Mouse (Mus musculus) layer of hippocampus, postnatal 14 days (tissue): ENCODE results near the gene Snap47. TPM values are rescaled to one million over a fixed set of nuclear protein-coding genes. Genes with fewer than 3 reads are reported as not detected.
"Not testable (repeated sequence)": the region's sequence is repeated elsewhere in the genome, so short reads cannot be mapped to it uniquely, and the experiment has no call there.

ENCODE experiments used
- DNase-seq, 2 experiments: peaks; one replicate each; pipeline ENCODE4 v3.0.0; 2021 to 2022; ENCODE audit warnings: low spot score in 2 of 2, mixed read lengths in 1 of 2
- total RNA-seq, 2 experiments: library from RNA; stranded (reverse); gene quantifications; 2 replicates each; pipeline ENCODE4 v1.2.3; 2021

Gene Snap47
- total RNA-seq, 2 experiments from 2014 or later, result 334 to 342 TPM

- DNase-seq, result no peak
These were observed 75.5 kb downstream of the Snap47 start, which contains the start of gene Prss38 for GRCm38 (mm10) chr11:59375475-59375874. Prss38 (minus strand) TSS chr11:59375657.

- no peak for DNase-seq
These were observed 81.1 kb downstream of the Snap47 start for GRCm38 (mm10) chr11:59369848-59370247.

GRCm38 (mm10) chr11:59367955-59368354, 83.0 kb downstream of the Snap47 start:
- DNase-seq, result not testable (repeated sequence)

GRCm38 (mm10) chr11:59366633-59367032, 84.4 kb downstream of the Snap47 start:
- no peak for DNase-seq

- DNase-seq, result no peak
These were observed 85.0 kb downstream of the Snap47 start for GRCm38 (mm10) chr11:59366031-59366430.

GRCm38 (mm10) chr11:59364417-59364816, 86.6 kb downstream of the Snap47 start:
- no peak for DNase-seq

GRCm38 (mm10) chr11:59364007-59364406, 87.0 kb downstream of the Snap47 start:
- no peak for DNase-seq

GRCm38 (mm10) chr11:59361291-59361690, 89.7 kb downstream of the Snap47 start:
- no peak for DNase-seq

Other genes with a start within 250 kb of the Snap47 start
- gene Mrpl55, start 248.7 kb downstream of the Snap47 start, total RNA-seq, result 10 to 100 TPM; 37.1 to 41.8 TPM
- 10 to 100 TPM; 22.9 to 28.8 TPM for gene 2310033P09Rik, start 242.9 kb downstream of the Snap47 start, total RNA-seq
- gene Arf1, start 222.9 kb downstream of the Snap47 start, total RNA-seq, result 100 to 1,000 TPM; 504 to 527 TPM
- gene Wnt3a, start 160.4 kb downstream of the Snap47 start, total RNA-seq, result not detected
- gene Wnt9a, start 144.3 kb downstream of the Snap47 start, total RNA-seq, result 1 to 10 TPM; 3.7 to 4.1 TPM
- under 1 TPM in 1 of 2 experiments, not detected in 1; 0.25 TPM for gene Prss38, start 75.5 kb downstream of the Snap47 start, total RNA-seq
- 10 to 100 TPM; 27.0 to 29.3 TPM for gene Jmjd4, start 1.1 kb downstream of the Snap47 start, total RNA-seq
- gene Zfp867, start 21.3 kb upstream of the Snap47 start, total RNA-seq, result 1 to 10 TPM; 3.9 to 4.7 TPM
- gene Zkscan17, start 75.6 kb upstream of the Snap47 start, total RNA-seq, result 10 to 100 TPM in 1 of 2 experiments, 1 to 10 TPM in 1; 9.4 to 13.3 TPM
- gene Nlrp3, start 90.4 kb upstream of the Snap47 start, total RNA-seq, result 1 to 10 TPM; 1.0 to 1.9 TPM
- gene Olfr222, start 125.0 kb upstream of the Snap47 start, total RNA-seq, result not detected
- gene Olfr223, start 142.1 kb upstream of the Snap47 start, total RNA-seq, result not detected
- gene Mprip, start 210.1 kb upstream of the Snap47 start, total RNA-seq, result 100 to 1,000 TPM; 256 to 263 TPM